Mouse (Mus musculus): Measurements from ENCODE around the gene Dcaf12l2. TPM values are rescaled to one million over a fixed set of nuclear protein-coding genes. Genes with fewer than 3 reads are reported as not detected.

Dcaf12l2 gene
- 0.38 and 0.48 TPM in 2 replicates for polyA plus RNA-seq (2015; fragmentation: Nextera tagmentation; extraction: Ambion mirVana)

- H3K9me3 ChIP-seq (replicated peaks; ENCODE audit: low read length), result no peaks in the 10 kb centered on the region
- 0 out of 2 replicates have a peak within 1 kb of the TSS, but pooled peaks have one; percentile 35 for H3K9ac ChIP-seq (ENCODE audit: low read depth, low read length)
- H3K27ac ChIP-seq, result no peak within 1 kb of the TSS
- no peaks in the 10 kb centered on the region for H3K27me3 ChIP-seq (ENCODE audit: insufficient read depth, low read length)
- no peaks in the 10 kb centered on the region for H3K36me3 ChIP-seq (ENCODE audit: insufficient read depth, low read length)
- WGBS, result 24% methylated on average over 56 of the region's 57 CpGs
- TF ChIP-seq CTCF (IDR thresholded peaks at IDR 0.05; ENCODE audit: low read depth), result no peak
- DNase-seq (ENCODE audit: low spot score), result peak; percentile 44
- peak within 1 kb of the TSS; percentile 37 for H3K4me3 ChIP-seq (replicated peaks; ENCODE audit: low read depth, low read length)
- ATAC-seq (replicated peaks; ENCODE audit: low FRiP score, low read depth), result peak; percentile 81
- H3K4me1 ChIP-seq (replicated peaks; ENCODE audit: insufficient read depth, low read length), result no peaks in the 10 kb centered on the region
- H3K4me2 ChIP-seq (ENCODE audit: low read length), result peak within 1 kb of the TSS; percentile 66
Measured at GRCm38 (mm10) chrX:44367646-44368521, at the start of gene Dcaf12l2. Gene Dcaf12l2, minus strand, starts transcription at chrX:44368342.

GRCm38 (mm10) chrX:44367280-44367645 is 879 bp downstream of the Dcaf12l2 start:
- no peaks in the 10 kb centered on the region for H3K36me3 ChIP-seq (ENCODE audit: insufficient read depth, low read length)
- TF ChIP-seq CTCF (IDR thresholded peaks at IDR 0.05; ENCODE audit: low read depth), result no peak
- no peak for DNase-seq (ENCODE audit: low spot score)
- H3K4me3 ChIP-seq (replicated peaks; ENCODE audit: low read depth, low read length), result peak overlapping the region; percentile 37; the same call in 1 of the 2 replicates
- no peak; the same call in 1 of the 2 replicates for ATAC-seq (replicated peaks; ENCODE audit: low FRiP score, low read depth)
- no peak overlapping the region for H3K27ac ChIP-seq
- H3K9ac ChIP-seq (ENCODE audit: low read depth, low read length), result no peak overlapping the region
- no peaks in the 10 kb centered on the region for H3K4me1 ChIP-seq (replicated peaks; ENCODE audit: insufficient read depth, low read length)
- 75% methylated on average over 14 of the region's 14 CpGs for WGBS
- no peaks in the 10 kb centered on the region for H3K27me3 ChIP-seq (ENCODE audit: insufficient read depth, low read length)
- H3K9me3 ChIP-seq (replicated peaks; ENCODE audit: low read length), result no peaks in the 10 kb centered on the region
- peak overlapping the region; percentile 66 for H3K4me2 ChIP-seq (ENCODE audit: low read length)
